Mouse (Mus musculus) lung, adult 2 months (tissue): ENCODE data around the gene Sgsm3.

ENCODE experiments used
- CTCF ChIP-seq: fragments of 200-500 bp; IDR thresholded peaks from 2 replicates; pipeline ENCODE4 v1.5.1; 2011; ENCODE audit warnings: mild to moderate bottlenecking, low read length, control low read depth; ENCODE audit not compliant: insufficient read depth
- POLR2A ChIP-seq: fragments of 200-500 bp; IDR thresholded peaks from 2 replicates; pipeline ENCODE4 v1.6.1; 2011; ENCODE audit warnings: low read depth, mild to moderate bottlenecking, control low read depth, low read length, borderline replicate concordance; ENCODE audit errors: extremely low read depth

DNA sequence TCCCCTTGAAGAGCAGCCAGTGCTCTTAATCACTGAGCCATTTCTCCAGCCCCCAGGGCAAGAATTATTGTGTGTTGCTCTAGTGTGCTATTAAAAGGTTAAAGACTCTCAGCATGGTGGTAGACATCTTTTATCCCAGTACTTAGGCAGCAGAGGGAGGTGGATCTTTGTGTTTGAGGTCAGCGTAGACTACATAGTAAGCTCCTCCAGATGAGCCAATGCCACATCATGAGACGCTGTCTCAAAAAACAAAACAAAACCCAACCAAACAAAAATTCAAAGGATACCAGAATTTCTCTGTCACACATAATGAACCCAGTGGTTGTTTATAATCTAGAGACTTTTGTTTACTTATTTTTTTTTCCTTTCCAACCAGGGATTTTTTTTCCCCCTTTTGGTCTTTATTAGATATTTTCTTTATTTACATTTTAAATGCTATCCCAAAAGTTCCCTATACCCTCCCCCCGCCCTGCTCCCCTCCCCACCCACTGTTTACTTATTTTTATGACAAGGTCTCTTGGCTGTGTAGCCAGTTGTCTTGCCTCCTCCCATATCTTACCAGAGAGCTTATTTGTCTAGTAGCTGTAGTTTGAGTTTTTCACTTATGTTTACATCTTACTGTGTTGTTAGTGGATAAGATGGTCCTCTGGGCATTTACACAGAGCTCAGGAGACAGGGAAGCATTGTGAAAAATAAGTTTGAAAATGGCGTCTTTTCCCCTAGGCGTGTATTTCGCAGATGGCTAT, 18.7 kb downstream of the Sgsm3 start:
- TF ChIP-seq POLR2A, result no peak
- no peak for TF ChIP-seq CTCF
